Mouse (Mus musculus): ENCODE measurements around the gene Foxk1.

GRCm38 (mm10) chr5:142420920-142421319, 19.6 kb downstream of the Foxk1 start:
- TF ChIP-seq POLR2A (IDR thresholded peaks at IDR 0.05; ENCODE audit: borderline replicate concordance, control insufficient read depth, low read depth, low read length) (no peak), CTCF (IDR thresholded peaks at IDR 0.05; ENCODE audit: control insufficient read depth, insufficient read depth, low read length) (no peak)
